Mouse (Mus musculus): Measurements from ENCODE around the gene Phlda1.

DNA sequence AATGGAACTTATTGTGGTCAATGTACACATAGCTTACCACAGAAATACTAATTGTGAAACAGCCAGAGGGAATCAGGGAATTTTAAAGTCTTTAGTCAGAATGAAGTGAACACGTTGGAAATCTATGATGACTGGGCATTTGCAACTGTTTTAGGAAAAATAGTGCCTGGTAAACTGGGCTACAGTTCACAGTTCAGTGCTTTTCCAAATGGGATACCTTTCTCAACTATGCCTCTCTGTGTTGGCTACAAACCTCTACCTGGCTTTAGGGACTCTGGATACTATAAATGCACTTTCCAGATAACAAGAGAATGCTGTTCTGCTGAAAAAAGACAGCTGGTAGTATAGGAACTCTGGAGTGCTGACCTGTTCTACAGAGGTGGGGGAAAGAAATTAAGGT lies 1.5 kb upstream of the Phlda1 start:
- no peak for TF ChIP-seq E2F4 (IDR thresholded peaks at IDR 0.05; ENCODE audit: insufficient read depth)
- TF ChIP-seq POLR2A (IDR thresholded peaks at IDR 0.05; ENCODE audit: insufficient read length, low read depth): no peak
- no peak for TF ChIP-seq TCF12 (IDR thresholded peaks at IDR 0.05; ENCODE audit: insufficient read depth, poor library complexity, severe bottlenecking)
- no peak for TF ChIP-seq CEBPB (IDR thresholded peaks at IDR 0.05; ENCODE audit: insufficient read depth, poor library complexity, severe bottlenecking)
- TF ChIP-seq POLR2AphosphoS2 (IDR thresholded peaks at IDR 0.05; ENCODE audit: insufficient read length, low read depth): no peak

Measured in myocyte (in vitro differentiated cells).